Comparison of ENCODE assay signal across 14 mouse cellular contexts in the genomic region with DNA sequence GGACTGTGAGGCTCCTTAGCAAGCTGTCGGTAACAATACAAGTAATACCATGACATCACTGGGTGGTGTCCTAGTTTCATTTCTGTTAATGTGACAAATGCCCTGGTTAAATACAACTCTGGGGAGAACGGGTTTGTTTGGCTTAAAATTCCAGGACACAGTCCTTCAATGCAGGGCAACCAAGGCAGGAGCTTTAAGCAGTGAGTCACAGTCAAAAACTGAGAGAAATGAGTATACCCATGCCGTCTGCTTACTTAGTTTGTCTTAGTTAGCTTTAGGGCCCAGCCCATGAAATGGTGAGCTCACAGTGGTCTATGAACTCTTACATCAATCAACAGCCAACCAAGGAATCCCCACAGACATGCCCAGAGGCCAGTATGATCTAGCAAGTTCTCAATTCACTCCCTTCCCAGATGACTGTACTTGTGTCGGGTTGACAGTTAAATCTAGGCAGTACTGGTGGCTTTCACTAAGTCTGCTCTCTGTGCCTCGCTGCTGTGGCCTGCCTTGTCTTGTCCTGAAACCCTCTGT. TPM values are rescaled to one million over a fixed set of nuclear protein-coding genes. Genes with fewer than 3 reads are reported as not detected.
DNase-seq lines count a peak whose midpoint lies in the region; ATAC-seq and TF ChIP-seq lines count a peak whose summit lies in the region.
"Had no signal": no experiment of that assay in that cellular context is flagged by ENCODE, and none has a peak within 500 bp of the region (broad histone marks: within the 10 kb centered on the region; RNA-seq: fewer than 3 reads in every experiment).

No protein-coding gene starts in this region.

- H3K4me2 ChIP-seq in kidney, postnatal 0 days (ENCODE audit: low read length) = no peak overlapping the region
- no peak overlapping the region for H3K4me2 ChIP-seq in kidney, embryonic 14.5 days (replicated peaks; ENCODE audit: low read depth, low read length)
- peak overlapping the region; percentile 44 for H3K4me2 ChIP-seq in myocyte (ENCODE audit: low read depth)
- H3K4me2 ChIP-seq: neural tube, embryonic 13.5 days had no signal

- WGBS in kidney, postnatal 0 days = 65% methylated on average over 5 of the region's 5 CpGs
- 75% methylated on average over 5 of the region's 5 CpGs for WGBS in kidney, embryonic 14.5 days

- no peaks in the 10 kb centered on the region for H3K36me3 ChIP-seq in kidney, postnatal 0 days (ENCODE audit: insufficient read depth, low read length)
- no peaks in the 10 kb centered on the region for H3K36me3 ChIP-seq in kidney, embryonic 14.5 days (ENCODE audit: control insufficient read depth, insufficient read depth, low read length)
- H3K36me3 ChIP-seq in myocyte (ENCODE audit: control insufficient read depth, insufficient read depth) = no peaks in the 10 kb centered on the region
- H3K36me3 ChIP-seq: G1E; neural tube, embryonic 13.5 days had no signal

- ATAC-seq in kidney, postnatal 0 days (replicated peaks; ENCODE audit: low FRiP score, low read depth) = 0 out of 2 replicates have a peak, but pooled peaks have one; percentile 21
- no peak for ATAC-seq in kidney, embryonic 14.5 days (ENCODE audit: low FRiP score, low TSS enrichment)

- no peak overlapping the region for H3K9ac ChIP-seq in kidney, postnatal 0 days (ENCODE audit: low read depth, low read length)
- no peak overlapping the region for H3K9ac ChIP-seq in kidney, embryonic 14.5 days (ENCODE audit: low read depth, low read length)
- H3K9ac ChIP-seq: neural tube, embryonic 13.5 days had no signal

- no peak overlapping the region for H3ac ChIP-seq in myocyte (ENCODE audit: control insufficient read depth, insufficient read length)

- TF ChIP-seq POLR2A in myocyte (IDR thresholded peaks at IDR 0.05; ENCODE audit: insufficient read length, low read depth) = no peak

- H3K4me1 ChIP-seq in kidney, postnatal 0 days (replicated peaks; ENCODE audit: insufficient read depth, low read length) = peaks cover 15% of the 10 kb centered on the region
- H3K4me1 ChIP-seq in kidney, embryonic 14.5 days (ENCODE audit: control insufficient read depth, insufficient read depth, low read length) = peaks cover 23% of the 10 kb centered on the region

- no peaks in the 10 kb centered on the region for H3K9me3 ChIP-seq in kidney, postnatal 0 days (replicated peaks; ENCODE audit: low read length)
- H3K9me3 ChIP-seq in kidney, embryonic 14.5 days (ENCODE audit: control insufficient read depth, low read length) = no peaks in the 10 kb centered on the region
- H3K9me3 ChIP-seq: G1E; neural tube, embryonic 13.5 days had no signal

- no peak for DNase-seq in kidney, postnatal 0 days (ENCODE audit: low spot score)
- DNase-seq in Muller cell, postnatal 12 days (ENCODE audit: inconsistent ontology term) = peak; percentile 85
- peak; percentile 39 for DNase-seq in brain, adult 2 months (ENCODE audit: low read depth, low spot score)
- no peak for DNase-seq in ovary, postnatal 10 days (ENCODE audit: low spot score)
- no peak for DNase-seq in kidney, postnatal 36 days
- DNase-seq: kidney, adult 9 months; liver; lung, postnatal 36 days; midbrain, embryonic 14.5 days; right cerebral cortex, adult 18-20 months had no signal

- H3K27me3 ChIP-seq in kidney, postnatal 0 days (ENCODE audit: insufficient read depth, low read length) = no peaks in the 10 kb centered on the region
- no peaks in the 10 kb centered on the region for H3K27me3 ChIP-seq in kidney, embryonic 14.5 days (ENCODE audit: control insufficient read depth, insufficient read depth, low read length)
- no peaks in the 10 kb centered on the region for H3K27me3 ChIP-seq in myocyte (ENCODE audit: control insufficient read depth, insufficient read depth, insufficient read length)
- H3K27me3 ChIP-seq: neural tube, embryonic 13.5 days had no signal

- TF ChIP-seq CTCF in kidney, postnatal 0 days (IDR thresholded peaks at IDR 0.05; ENCODE audit: low read depth) = no peak

- no peak overlapping the region for H3K4me3 ChIP-seq in kidney, postnatal 0 days (replicated peaks; ENCODE audit: low read depth, low read length)
- H3K4me3 ChIP-seq in kidney, embryonic 14.5 days (ENCODE audit: low read length) = no peak overlapping the region
- H3K4me3 ChIP-seq in myocyte = no peak overlapping the region
- H3K4me3 ChIP-seq: neural tube, embryonic 13.5 days had no signal

- H3K27ac ChIP-seq in kidney, postnatal 0 days = no peak overlapping the region
- H3K27ac ChIP-seq in kidney, embryonic 14.5 days (ENCODE audit: low read depth, low read length) = no peak overlapping the region
- H3K27ac ChIP-seq: neural tube, embryonic 13.5 days had no signal

- H3K79me2 ChIP-seq in myocyte (ENCODE audit: control insufficient read depth, insufficient read depth) = peaks cover 24% of the 10 kb centered on the region

TF ChIP-seq in myocyte, 11 proteins besides CTCF, POLR2A, EP300 and RAD21:
- TF ChIP-seq MAX (IDR thresholded peaks at IDR 0.05; ENCODE audit: low read depth) = no peak
- no peak for TF ChIP-seq MYOG (IDR thresholded peaks at IDR 0.05; ENCODE audit: control insufficient read depth in 1 of 3, insufficient read depth in 1 of 3, insufficient read length in 2 of 3, low read depth in 2 of 3)
- no peak for TF ChIP-seq SRF (IDR thresholded peaks at IDR 0.05; ENCODE audit: control insufficient read depth, insufficient read length, low read depth)
- TF ChIP-seq MYOD1 (IDR thresholded peaks at IDR 0.05; ENCODE audit: control insufficient read depth in 1 of 3, insufficient read length in 2 of 3, low read depth in 2 of 3) = no peak
- no peak for TF ChIP-seq USF1 (IDR thresholded peaks at IDR 0.05; ENCODE audit: low read depth)
- TF ChIP-seq TCF12 (IDR thresholded peaks at IDR 0.05; ENCODE audit: insufficient read depth, poor library complexity, severe bottlenecking) = no peak

RNA-seq across cellular contexts. Expression of gene Cyth1, which starts 32.4 kb away (rescaled TPM):
- polyA plus RNA-seq in kidney, postnatal 0 days (2015; fragmentation: Nextera tagmentation; extraction: Ambion mirVana) = 16.7 and 17.3 TPM in 2 replicates
- polyA plus RNA-seq in kidney, embryonic 14.5 days (2014; fragmentation: Nextera tagmentation; extraction: Ambion mirVana) = 11.4 and 12.4 TPM in 2 replicates
- polyA plus RNA-seq in myocyte (2012; fragmentation: generic; extraction: Trizol) = 16.1 TPM

Comparison
In these comparisons a context has a peak if more than half of its experiments do, and no peak if none do; other contexts are left out.
1. DNase-seq: peak in Muller cell, postnatal 12 days (single experiment) and brain, adult 2 months (single experiment); none in kidney, postnatal 0 days (single experiment), ovary, postnatal 10 days (single experiment) and kidney, postnatal 36 days (0 of 2).